Mouse (Mus musculus) layer of hippocampus, adult 2 months (tissue): ENCODE measurements at regions not wholly inside any gene's neighbourhood (a gene's known extent, or its start where the extent isn't known, plus 50 kb on each side); places are given as distances from the start of the nearest gene placed in this dataset.

Experiments used
- DNase-seq, 2 experiments: peaks; one replicate each; pipeline ENCODE4 v3.0.0; 2022; ENCODE audit warnings: low spot score in 2 of 2
- H3K27ac ChIP-seq: fragments of 200-600 bp; 2 replicates; pipeline ENCODE4 v1.8.1; 2022
- H3K4me3 ChIP-seq: fragments of 200-600 bp; 2 replicates; pipeline ENCODE4 v1.8.1; 2022; ENCODE audit warnings: mild to moderate bottlenecking
- CTCF ChIP-seq: fragments of 200-600 bp; conservative IDR thresholded peaks from 2 replicates; pipeline ENCODE4 v1.8.1; 2022; ENCODE audit warnings: antibody characterized with exemption, mild to moderate bottlenecking, moderate library complexity

DNA sequence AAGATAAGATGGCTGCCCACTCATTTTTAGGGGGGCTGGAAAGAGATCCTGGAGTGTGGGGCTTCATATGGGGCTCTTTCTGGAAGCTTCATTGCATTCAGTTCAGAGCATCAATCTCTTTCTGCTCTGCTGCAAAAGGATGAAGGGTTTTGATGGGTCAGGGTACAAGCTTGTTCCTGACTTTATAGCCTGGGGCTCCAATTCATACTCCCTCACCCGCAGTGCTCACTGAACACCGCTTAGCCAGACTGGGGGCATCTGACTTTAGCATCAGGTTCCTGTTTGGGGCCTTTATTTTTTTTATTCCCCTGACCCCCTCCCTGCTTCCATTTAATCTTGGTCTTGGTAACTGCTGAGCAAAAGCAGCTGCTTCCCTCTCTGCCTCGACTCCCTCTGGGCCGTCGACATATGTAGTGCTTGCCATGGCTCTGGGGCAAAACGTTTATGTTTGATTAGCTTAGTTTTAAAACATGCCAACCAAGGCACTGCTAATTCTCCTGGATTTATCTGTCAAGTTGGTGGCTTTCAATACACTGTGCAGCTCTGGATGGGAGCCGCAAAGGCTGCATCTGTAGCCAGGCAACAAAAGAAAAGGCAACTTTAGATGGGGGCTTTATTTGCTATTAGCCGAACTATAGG, 387.0 kb downstream of the Sfmbt2 start:
- no peak overlapping the region for H3K27ac ChIP-seq
- no peak overlapping the region for H3K4me3 ChIP-seq
- TF ChIP-seq CTCF: no peak
- DNase-seq: no peak

DNA sequence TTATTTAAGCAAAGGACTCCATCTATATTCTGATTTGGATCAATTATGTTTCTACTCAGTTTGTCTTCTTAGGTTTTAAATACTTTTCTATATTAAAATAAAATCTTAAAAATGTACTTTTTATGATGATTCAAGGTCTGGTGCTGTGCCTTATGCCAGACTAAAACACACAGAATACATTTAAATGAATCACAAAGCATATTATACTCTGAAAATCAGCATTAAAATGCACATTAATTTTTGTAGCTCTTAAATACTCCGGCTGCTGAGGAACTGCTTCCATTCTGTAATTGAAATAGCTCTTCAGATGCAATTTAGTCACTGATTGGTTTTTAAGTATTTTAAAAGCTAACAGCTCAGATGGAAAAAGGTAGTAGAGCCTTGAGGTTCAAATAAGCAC, 387.6 kb downstream of the Sfmbt2 start:
- no peak for DNase-seq
- TF ChIP-seq CTCF: no peak
- H3K4me3 ChIP-seq: no peak overlapping the region
- no peak overlapping the region for H3K27ac ChIP-seq

- no peak for TF ChIP-seq CTCF
- no peak overlapping the region for H3K4me3 ChIP-seq
- DNase-seq: no peak
- H3K27ac ChIP-seq: no peak overlapping the region
These were observed 391.9 kb downstream of the Sfmbt2 start for GRCm38 (mm10) chr2:10762236-10762635.

- no peak for TF ChIP-seq CTCF
- H3K27ac ChIP-seq: no peak overlapping the region
- no peak overlapping the region for H3K4me3 ChIP-seq
- no peak for DNase-seq
These were observed 388.8 kb upstream of the Prkcq start for GRCm38 (mm10) chr2:10783071-10783470.

- no peak overlapping the region for H3K27ac ChIP-seq
- no peak for DNase-seq
- no peak for TF ChIP-seq CTCF
- no peak overlapping the region for H3K4me3 ChIP-seq
These were observed 388.3 kb upstream of the Prkcq start for GRCm38 (mm10) chr2:10783594-10783993.

DNA sequence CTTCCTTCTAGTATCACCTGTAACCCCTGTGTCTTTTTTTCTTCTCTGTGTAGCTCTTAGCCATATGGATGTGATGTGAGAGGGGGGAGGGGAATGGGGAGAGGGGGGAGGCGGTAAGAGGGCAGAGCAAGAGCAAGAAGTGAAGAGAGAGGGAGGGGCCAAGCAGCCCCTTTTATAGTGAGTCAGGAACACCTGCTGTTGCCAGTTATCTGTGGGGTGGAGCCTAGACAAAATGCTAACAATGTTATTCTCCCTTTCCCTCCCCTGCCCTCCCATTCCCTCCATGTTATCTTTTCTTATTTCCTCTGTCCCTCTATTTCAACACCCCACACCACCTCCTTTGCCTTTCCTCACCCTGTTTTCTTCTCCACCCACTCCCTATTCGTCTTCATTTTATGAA, 387.6 kb upstream of the Prkcq start:
- no peak for DNase-seq
- Histone ChIP-seq H3K27ac (no peak overlapping the region), H3K4me3 (no peak overlapping the region)
- TF ChIP-seq CTCF: no peak

DNA sequence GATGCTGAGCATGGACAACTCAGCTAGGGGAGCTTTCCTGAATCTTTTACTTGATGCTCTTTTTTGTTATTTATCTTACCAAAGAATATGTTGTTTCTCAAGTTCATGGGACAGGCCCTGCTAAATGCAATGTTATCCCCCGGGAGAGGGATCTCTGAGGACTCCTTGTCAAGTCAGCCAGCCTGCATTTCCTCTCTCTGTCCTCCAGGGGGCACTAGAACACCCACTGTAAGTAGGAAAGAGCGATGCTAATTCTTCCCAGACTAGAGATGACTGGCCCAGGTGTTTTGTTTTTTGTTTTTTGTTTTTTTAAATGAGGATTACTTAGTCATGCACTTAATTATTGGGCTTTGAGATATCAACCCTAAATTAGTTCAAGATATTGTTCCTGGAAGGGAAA, 386.8 kb upstream of the Prkcq start:
- TF ChIP-seq CTCF: peak; percentile 99
- Histone ChIP-seq H3K27ac (no peak overlapping the region), H3K4me3 (no peak overlapping the region)
- DNase-seq: peak; percentile 63 to 75

GRCm38 (mm10) chr2:10788509-10788908, 383.4 kb upstream of the Prkcq start:
- Histone ChIP-seq H3K4me3 (no peak overlapping the region), H3K27ac (no peak overlapping the region)
- peak; percentile 78 to 88 for DNase-seq
- TF ChIP-seq CTCF: no peak

DNA sequence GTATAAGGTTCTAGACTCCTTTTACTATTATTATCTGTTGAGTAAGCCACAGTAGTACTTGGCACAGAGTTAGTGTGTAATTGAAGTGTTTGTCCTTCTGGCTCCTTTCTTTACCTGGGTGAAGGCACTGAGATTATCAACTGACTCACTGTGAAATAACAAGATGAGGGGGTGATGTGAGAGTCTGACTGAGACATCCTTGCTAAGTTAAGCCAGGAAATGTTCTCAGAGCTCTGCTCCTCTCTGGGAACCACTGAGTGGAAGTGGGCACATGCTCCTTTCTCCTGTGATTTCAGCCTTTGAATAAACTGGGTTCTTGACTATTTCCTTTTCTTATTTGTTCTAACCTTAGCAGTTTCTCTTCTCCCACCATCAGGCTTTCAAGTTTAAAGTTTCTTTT, 380.7 kb upstream of the Prkcq start:
- Histone ChIP-seq H3K27ac (no peak overlapping the region), H3K4me3 (no peak overlapping the region)
- DNase-seq: no peak
- TF ChIP-seq CTCF: no peak

- no peak for DNase-seq
- no peak overlapping the region for H3K27ac ChIP-seq
- no peak overlapping the region for H3K4me3 ChIP-seq
- TF ChIP-seq CTCF: peak; percentile 43
These were observed 355.5 kb upstream of the Prkcq start for GRCm38 (mm10) chr2:10816374-10816773.

- peak; percentile 58 to 71 for DNase-seq
- H3K27ac ChIP-seq: no peak overlapping the region
- peak overlapping the region; percentile 49 for H3K4me3 ChIP-seq
- peak; percentile 95 for TF ChIP-seq CTCF
These were observed 346.4 kb upstream of the Prkcq start for GRCm38 (mm10) chr2:10825278-10826133.

GRCm38 (mm10) chr2:10826134-10826767, 345.7 kb upstream of the Prkcq start:
- peak overlapping the region; percentile 49; the same call in 1 of the 2 replicates for H3K4me3 ChIP-seq
- TF ChIP-seq CTCF: no peak

GRCm38 (mm10) chr2:10839976-10840375, 331.9 kb upstream of the Prkcq start:
- TF ChIP-seq CTCF: no peak
- Histone ChIP-seq H3K27ac (no peak overlapping the region), H3K4me3 (no peak overlapping the region)
- no peak for DNase-seq

More at GRCm38 (mm10) chr2:10826134-10826767, 345.7 kb upstream of the Prkcq start:
- no peak for DNase-seq
- no peak overlapping the region for H3K27ac ChIP-seq
